Mouse (Mus musculus) heart, adult 2 months (tissue): Measurements from ENCODE around the gene Pfkfb4.

ENCODE experiments used
- CTCF ChIP-seq: fragments of 200-600 bp; IDR thresholded peaks from 2 replicates; pipeline ENCODE4 v1.8.1; 2022; ENCODE audit warnings: antibody characterized with exemption, mild to moderate bottlenecking, moderate library complexity
- EP300 ChIP-seq: fragments of 200-500 bp; IDR thresholded peaks from 2 replicates; pipeline ENCODE4 v1.6.1; 2011; ENCODE audit warnings: low read depth, low read length, control low read depth; ENCODE audit not compliant: insufficient read depth
- POLR2A ChIP-seq: fragments of 200-500 bp; IDR thresholded peaks from 2 replicates; pipeline ENCODE4 v1.6.1; 2011; ENCODE audit warnings: mild to moderate bottlenecking, low read depth, low read length, control low read depth; ENCODE audit not compliant: insufficient read depth

DNA sequence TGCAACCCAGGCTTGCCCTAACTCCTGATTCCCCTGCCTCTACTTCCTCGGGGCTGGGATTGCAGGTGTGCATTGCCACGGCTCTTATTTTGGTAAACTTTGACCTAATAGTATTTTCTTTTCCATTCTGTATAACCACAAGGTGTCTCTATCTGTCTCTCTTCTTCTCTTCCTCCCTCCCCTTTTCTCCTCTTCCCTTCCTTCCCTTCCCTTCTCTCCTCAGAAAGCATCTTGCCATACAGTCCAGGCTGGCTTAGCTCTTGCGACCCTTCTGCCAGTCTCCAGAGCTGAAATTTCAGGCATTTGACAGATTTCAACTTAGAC is 59.1 kb downstream of the Pfkfb4 start:
- no peak for TF ChIP-seq CTCF
- TF ChIP-seq POLR2A, result no peak
- no peak for TF ChIP-seq EP300
